Mouse (Mus musculus) midbrain, postnatal 0 days (tissue): ENCODE data around the gene Srd5a1. TPM values are rescaled to one million over a fixed set of nuclear protein-coding genes. Genes with fewer than 3 reads are reported as not detected.

Experiments used
- ATAC-seq: fragments of 200-750 bp; cut with Nextera tagmentation; 2 replicates; pipeline ENCODE4 v1.8.0; 2017; ENCODE audit warnings: moderate number of reproducible peaks, mild to moderate bottlenecking, moderate TSS enrichment, moderate library complexity; ENCODE audit not compliant: low FRiP score
- DNase-seq: peaks from one replicate; pipeline ENCODE4 v3.0.0-alpha.2; 2015; ENCODE audit warnings: low spot score
- H3K27ac ChIP-seq: fragments of 300-500 bp; sonication (generic); 2 replicates; pipeline ENCODE4 v1.5.1; 2014; ENCODE audit warnings: low read depth, mild to moderate bottlenecking, low read length, mixed read lengths
- H3K27me3 ChIP-seq: fragments of 300-500 bp; sonication (generic); 2 replicates; pipeline ENCODE4 v1.6.1; 2014; ENCODE audit warnings: low read length, control low read depth, mixed read lengths; ENCODE audit not compliant: insufficient read depth
- H3K36me3 ChIP-seq: fragments of 300-500 bp; sonication (generic); 2 replicates; pipeline ENCODE4 v1.6.1; 2014; ENCODE audit warnings: low read length, control low read depth, mixed read lengths; ENCODE audit not compliant: insufficient read depth
- H3K4me1 ChIP-seq: fragments of 300-500 bp; sonication (generic); 2 replicates; pipeline ENCODE4 v1.6.1; 2014; ENCODE audit warnings: mild to moderate bottlenecking, control low read depth, antibody characterized with exemption, low read length, mixed read lengths; ENCODE audit not compliant: insufficient read depth
- H3K4me2 ChIP-seq: fragments of 300-500 bp; sonication (generic); 2 replicates; pipeline ENCODE4 v1.6.1; 2014; ENCODE audit warnings: low read depth, mild to moderate bottlenecking, low read length, mixed read lengths; ENCODE audit not compliant: poor library complexity, severe bottlenecking
- H3K4me3 ChIP-seq: fragments of 300-500 bp; sonication (generic); 2 replicates; pipeline ENCODE4 v1.5.1; 2014; ENCODE audit warnings: low read depth, mild to moderate bottlenecking, low read length, moderate library complexity
- H3K9ac ChIP-seq: fragments of 300-500 bp; sonication (generic); replicated peaks from 2 replicates; pipeline ENCODE4 v1.6.1; 2014; ENCODE audit warnings: mild to moderate bottlenecking, low read length, moderate library complexity, mixed read lengths; ENCODE audit not compliant: poor library complexity, severe bottlenecking
- H3K9me3 ChIP-seq: fragments of 300-500 bp; sonication (generic); 2 replicates; pipeline ENCODE4 v1.6.1; 2016; ENCODE audit warnings: low read length, control low read depth
- CTCF ChIP-seq: IDR thresholded peaks from 2 replicates; pipeline ENCODE4 v1.5.1; 2016; ENCODE audit warnings: antibody characterized with exemption, mild to moderate bottlenecking
- WGBS: fragments of 180-500 bp; shearing (Covaris S2); extraction: QIAGEN DNeasy Blood & Tissue Kit; methylation state at CpG from one replicate; pipeline ENCODE4 v1.1.7; 2014; 5-methylcytosine and 5-hydroxymethylcytosine counted together
- polyA plus RNA-seq: library from polyadenylated mRNA; unstranded; fragments of >200 nt; fragmentation: Nextera tagmentation; extraction: Ambion mirVana; gene quantifications from 2 replicates; pipeline ENCODE4 v1.2.1, GENCODE M21; 2015
- total RNA-seq: library from RNA; depleted of rRNA; stranded (reverse); fragments of >200 nt; gene quantifications from 2 replicates; pipeline ENCODE4 v1.2.3, GENCODE M21; 2014

The Srd5a1 gene
- total and polyA plus RNA-seq, 2 experiments from 2014 or later: 22.9 to 36.3 TPM

GRCm38 (mm10) chr13:69593453-69593852 lies 17.8 kb downstream of the Srd5a1 start:
- no peaks in the 10 kb centered on the region; the same call in 1 of the 2 replicates for H3K36me3 ChIP-seq
- H3K9me3 ChIP-seq: no peaks in the 10 kb centered on the region
- no peak for TF ChIP-seq CTCF
- 86% methylated on average over 8 of the region's 8 CpGs for WGBS
- no peak overlapping the region for H3K4me2 ChIP-seq
- H3K4me3 ChIP-seq: no peak overlapping the region
- H3K27ac ChIP-seq: no peak overlapping the region
- ATAC-seq (no peak; the same call in 1 of the 2 replicates), DNase-seq (no peak)
- no peaks in the 10 kb centered on the region for H3K27me3 ChIP-seq
- no peak overlapping the region for H3K9ac ChIP-seq
- no peaks in the 10 kb centered on the region for H3K4me1 ChIP-seq

- WGBS: 78% methylated on average over 8 of the region's 8 CpGs
- Histone ChIP-seq H3K4me1 (no peaks in the 10 kb centered on the region), H3K4me2 (no peak overlapping the region), H3K9me3 (no peaks in the 10 kb centered on the region), H3K4me3 (no peak overlapping the region), H3K27ac (0 out of 2 replicates have a peak overlapping the region, but pooled peaks have one; percentile 26), H3K27me3 (no peaks in the 10 kb centered on the region), H3K9ac (no peak overlapping the region), H3K36me3 (no peaks in the 10 kb centered on the region; the same call in 1 of the 2 replicates)
- ATAC-seq: peak; percentile 36; the same call in 1 of the 2 replicates
- DNase-seq: no peak
- no peak for TF ChIP-seq CTCF
Measured at GRCm38 (mm10) chr13:69592226-69592625, 19.0 kb downstream of the Srd5a1 start.

- no peak for DNase-seq
- Histone ChIP-seq H3K4me1 (no peaks in the 10 kb centered on the region), H3K36me3 (no peaks in the 10 kb centered on the region; the same call in 1 of the 2 replicates), H3K9ac (no peak overlapping the region), H3K4me2 (no peak overlapping the region), H3K4me3 (no peak overlapping the region), H3K9me3 (no peaks in the 10 kb centered on the region), H3K27me3 (no peaks in the 10 kb centered on the region), H3K27ac (no peak overlapping the region)
- TF ChIP-seq CTCF: no peak
- 95% methylated on average over 5 of the region's 5 CpGs for WGBS
- no peak for ATAC-seq
Measured at GRCm38 (mm10) chr13:69591338-69591737, 19.9 kb downstream of the Srd5a1 start.

- ATAC-seq (no peak), DNase-seq (no peak)
- H3K27ac ChIP-seq: no peak overlapping the region
- 77% methylated on average over 6 of the region's 6 CpGs for WGBS
- no peak overlapping the region for H3K9ac ChIP-seq
- no peak overlapping the region for H3K4me3 ChIP-seq
- no peak for TF ChIP-seq CTCF
- H3K36me3 ChIP-seq: no peaks in the 10 kb centered on the region; the same call in 1 of the 2 replicates
- no peaks in the 10 kb centered on the region for H3K27me3 ChIP-seq
- no peak overlapping the region for H3K4me2 ChIP-seq
- no peaks in the 10 kb centered on the region for H3K4me1 ChIP-seq
- no peaks in the 10 kb centered on the region for H3K9me3 ChIP-seq
Measured at GRCm38 (mm10) chr13:69588263-69588662, 23.0 kb downstream of the Srd5a1 start.

GRCm38 (mm10) chr13:69587849-69588248 lies 23.4 kb downstream of the Srd5a1 start:
- H3K36me3 ChIP-seq: no peaks in the 10 kb centered on the region; the same call in 1 of the 2 replicates
- no peak overlapping the region for H3K27ac ChIP-seq
- no peak overlapping the region for H3K9ac ChIP-seq
- no peak overlapping the region for H3K4me2 ChIP-seq
- no peaks in the 10 kb centered on the region for H3K4me1 ChIP-seq
- no peaks in the 10 kb centered on the region for H3K27me3 ChIP-seq
- WGBS: 81% methylated on average over 3 of the region's 3 CpGs
- no peak for DNase-seq
- H3K4me3 ChIP-seq: no peak overlapping the region
- no peak for ATAC-seq
- H3K9me3 ChIP-seq: no peaks in the 10 kb centered on the region
- no peak for TF ChIP-seq CTCF

- Histone ChIP-seq H3K4me2 (no peak overlapping the region), H3K9ac (no peak overlapping the region), H3K27me3 (no peaks in the 10 kb centered on the region), H3K36me3 (no peaks in the 10 kb centered on the region), H3K9me3 (no peaks in the 10 kb centered on the region), H3K27ac (no peak overlapping the region), H3K4me1 (no peaks in the 10 kb centered on the region), H3K4me3 (no peak overlapping the region)
- ATAC-seq (no peak), DNase-seq (no peak)
- no peak for TF ChIP-seq CTCF
- WGBS: 45% methylated on average over 10 of the region's 10 CpGs
Measured at GRCm38 (mm10) chr13:69586337-69586736, 24.9 kb downstream of the Srd5a1 start.
